Mouse (Mus musculus): ENCODE measurements around the gene Chst10.

Gene Chst10

DNA sequence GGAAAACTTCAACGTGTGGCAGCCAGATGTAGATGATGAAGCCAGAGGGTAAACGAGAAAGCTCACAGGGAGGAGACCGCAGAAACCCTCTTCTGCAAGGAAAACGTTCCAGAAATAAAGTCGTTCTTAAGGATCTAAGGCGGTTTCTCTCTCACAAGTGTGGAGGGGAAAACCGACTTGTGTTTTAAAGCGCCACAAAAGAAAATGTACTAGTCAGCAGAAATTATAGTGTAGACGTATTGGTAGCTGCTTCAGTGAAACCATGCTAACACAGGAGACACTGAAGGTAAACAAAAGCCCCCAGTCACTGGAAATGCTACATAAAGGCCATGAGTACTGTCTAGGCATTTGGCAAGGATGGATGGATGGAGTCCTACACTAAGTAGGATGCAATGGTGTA is 80.7 kb downstream of the Chst10 start:
- no peak for DNase-seq (ENCODE audit: low spot score in 2 of 2)

DNA sequence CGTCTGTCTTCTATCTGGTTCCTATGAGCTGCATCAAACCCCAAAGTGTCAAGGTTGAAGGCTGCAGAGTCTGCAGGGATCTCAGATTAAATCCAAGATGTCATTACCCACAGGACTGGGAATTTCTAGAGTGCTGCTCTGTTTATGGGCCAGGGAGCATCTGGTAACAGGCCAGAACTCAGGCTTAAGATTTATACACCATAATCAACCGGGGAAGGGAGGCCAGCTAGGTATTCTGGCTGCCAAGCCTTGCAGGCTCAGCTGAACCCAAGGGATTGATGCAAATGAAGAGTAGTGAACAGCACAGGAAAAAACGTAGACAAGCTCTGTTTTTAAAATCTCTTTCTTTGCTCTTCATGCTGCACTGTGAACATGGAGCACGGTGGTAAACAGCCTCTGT is 81.7 kb downstream of the Chst10 start:
- DNase-seq (ENCODE audit: low spot score in 2 of 2), result no peak

Data from heart, adult 9 months (tissue).